Comparison of ENCODE assay signal across 18 mouse cellular contexts in genomic region chr17:29556893-29557292, GRCm38 (mm10). TPM values are rescaled to one million over a fixed set of nuclear protein-coding genes. Genes with fewer than 3 reads are reported as not detected.
DNase-seq lines count a peak whose midpoint lies in the region; ATAC-seq and TF ChIP-seq lines count a peak whose summit lies in the region.
"Had no signal": no experiment of that assay in that cellular context is flagged by ENCODE, and none has a peak within 500 bp of the region (broad histone marks: within the 10 kb centered on the region; RNA-seq: fewer than 3 reads in every experiment).

No protein-coding gene starts in this region.

- no peaks in the 10 kb centered on the region for H3K36me3 ChIP-seq in stomach, embryonic 15.5 days
- H3K36me3 ChIP-seq in forebrain, postnatal 0 days (ENCODE audit: insufficient read depth), result no peaks in the 10 kb centered on the region

- no peak for ATAC-seq in CD4-positive, CD25-positive, alpha-beta regulatory T cell, adult 4 months
- peak; percentile 83 for ATAC-seq in stomach, embryonic 15.5 days (ENCODE audit: insufficient read depth, low FRiP score, low read depth)
- no peak for ATAC-seq in megakaryocyte, adult 5-6 weeks (ENCODE audit: poor library complexity, severe bottlenecking)
- ATAC-seq in forebrain, postnatal 0 days, result no peak

- H3K9ac ChIP-seq in stomach, embryonic 15.5 days, result no peak overlapping the region
- H3K9ac ChIP-seq in forebrain, postnatal 0 days, result no peak overlapping the region
- H3K9ac ChIP-seq: limb, embryonic 13.5 days; lung, embryonic 14.5 days had no signal

- peak overlapping the region; percentile 70 for H3K27ac ChIP-seq in stomach, embryonic 15.5 days
- H3K27ac ChIP-seq in forebrain, postnatal 0 days (ENCODE audit: low read depth, low read length), result no peak overlapping the region
- H3K27ac ChIP-seq: limb, embryonic 13.5 days; midbrain, embryonic 10.5 days had no signal

- 41% methylated on average over 7 of the region's 7 CpGs for WGBS in stomach, embryonic 15.5 days
- 92% methylated on average over 7 of the region's 7 CpGs for whole genome bisulfite sequencing in forebrain, postnatal 0 days

- H3K4me2 ChIP-seq in stomach, embryonic 15.5 days, result 0 out of 2 replicates have a peak overlapping the region, but pooled peaks have one; percentile 11
- no peak overlapping the region for H3K4me2 ChIP-seq in forebrain, postnatal 0 days (ENCODE audit: low read depth)
- H3K4me2 ChIP-seq: limb, embryonic 13.5 days; lung, embryonic 14.5 days had no signal

- H3K9me3 ChIP-seq in stomach, embryonic 15.5 days, result no peaks in the 10 kb centered on the region
- H3K9me3 ChIP-seq in forebrain, postnatal 0 days (ENCODE audit: low read length), result 0 out of 2 replicates have a peak, but pooled peaks cover 3% of the 10 kb centered on the region
- H3K9me3 ChIP-seq: limb, embryonic 13.5 days had no signal

- DNase-seq in CD4-positive, CD25-positive, alpha-beta regulatory T cell, adult 2 months (ENCODE audit: low read depth, low spot score), result peak; percentile 21
- peak; percentile 60 for DNase-seq in kidney, postnatal 10 days
- DNase-seq in kidney, adult 8-10 months, result no peak
- DNase-seq in gonadal fat pad, adult 2 months (ENCODE audit: low read depth), result peak; percentile 65
- DNase-seq in forebrain, postnatal 0 days, result no peak
- DNase-seq: cerebellum, adult 9-11 months; gastrocnemius, postnatal 36 days; heart, postnatal 4 days; lung, embryonic 14.5 days had no signal

- peaks cover 15% of the 10 kb centered on the region for H3K4me1 ChIP-seq in stomach, embryonic 15.5 days
- no peaks in the 10 kb centered on the region for H3K4me1 ChIP-seq in forebrain, postnatal 0 days (ENCODE audit: insufficient read depth)
- H3K4me1 ChIP-seq: limb, embryonic 13.5 days; midbrain, embryonic 10.5 days had no signal

- H3K27me3 ChIP-seq in stomach, embryonic 15.5 days (replicated peaks), result no peaks in the 10 kb centered on the region
- H3K27me3 ChIP-seq in forebrain, postnatal 0 days (ENCODE audit: insufficient read depth, low read length), result no peaks in the 10 kb centered on the region
- H3K27me3 ChIP-seq: limb, embryonic 13.5 days had no signal

- no peak overlapping the region for H3K4me3 ChIP-seq in stomach, embryonic 15.5 days (replicated peaks)
- no peak overlapping the region for H3K4me3 ChIP-seq in forebrain, postnatal 0 days (ENCODE audit: low read depth, low read length)
- H3K4me3 ChIP-seq: limb, embryonic 13.5 days; midbrain, embryonic 10.5 days; myocyte had no signal

- no peak for TF ChIP-seq CTCF in forebrain, postnatal 0 days (IDR thresholded peaks at IDR 0.05; ENCODE audit: low read depth)

RNA-seq across cellular contexts. Expression of gene Tmem217, which starts 4.7 kb away (rescaled TPM):
- under 1 TPM in 1 of 2 experiments, not detected in 1; 0.62 TPM for polyA plus RNA-seq in CD4-positive, CD25-positive, alpha-beta regulatory T cell, adult 4 months (2017; shearing (Covaris generic))
- polyA plus RNA-seq in gonadal fat pad, adult 2 months (2012; rRNA removed), result 0.81 and 1.6 TPM in 2 replicates
- polyA plus RNA-seq in stomach, embryonic 15.5 days (2015; fragmentation: Nextera tagmentation; extraction: Ambion mirVana), result 0.93 and 1.3 TPM in 2 replicates
- total RNA-seq in megakaryocyte, adult 5-6 weeks (2015), result not detected in 2 replicates
- 0.18 and 0.65 TPM in 2 replicates for total RNA-seq in megakaryocyte, adult 5-6 weeks (2017)
- not detected in 2 replicates for total RNA-seq in forebrain, postnatal 0 days (2014; rRNA removed)
- 0.16 and 0.74 TPM in 2 replicates for polyA plus RNA-seq in forebrain, postnatal 0 days (2015; fragmentation: Nextera tagmentation; extraction: Ambion mirVana)
- total RNA-seq: gastrocnemius, postnatal 36 days; heart, postnatal 4 days; layer of hippocampus, adult 18-20 months; left cerebral cortex, adult 18-20 months had no signal
- polyA plus RNA-seq: myocyte had no signal

RNA-seq across cellular contexts. Expression of gene Tbc1d22b, which starts 7.3 kb away (rescaled TPM):
- 10 to 100 TPM in 1 of 2 experiments, 1 to 10 TPM in 1; 9.5 to 11.2 TPM for polyA plus RNA-seq in CD4-positive, CD25-positive, alpha-beta regulatory T cell, adult 4 months (2017; shearing (Covaris generic))
- 14.0 and 16.4 TPM in 2 replicates for polyA plus RNA-seq in gonadal fat pad, adult 2 months (2012; rRNA removed)
- 12.2 and 14.8 TPM in 2 replicates for polyA plus RNA-seq in stomach, embryonic 15.5 days (2015; fragmentation: Nextera tagmentation; extraction: Ambion mirVana)
- 11.3 and 11.5 TPM in 2 replicates for total RNA-seq in megakaryocyte, adult 5-6 weeks (2015)
- total RNA-seq in megakaryocyte, adult 5-6 weeks (2017), result 4.9 and 6.8 TPM in 2 replicates
- total RNA-seq in forebrain, postnatal 0 days (2014; rRNA removed), result 35.5 and 38.8 TPM in 2 replicates
- 22.4 and 29.3 TPM in 2 replicates for polyA plus RNA-seq in forebrain, postnatal 0 days (2015; fragmentation: Nextera tagmentation; extraction: Ambion mirVana)

RNA-seq across cellular contexts. Expression of gene Gm17657, which starts 7.5 kb away (rescaled TPM):
- not detected for polyA plus RNA-seq in CD4-positive, CD25-positive, alpha-beta regulatory T cell, adult 4 months (2017; shearing (Covaris generic))
- polyA plus RNA-seq in gonadal fat pad, adult 2 months (2012; rRNA removed), result not detected in 2 replicates
- not detected in 2 replicates for polyA plus RNA-seq in stomach, embryonic 15.5 days (2015; fragmentation: Nextera tagmentation; extraction: Ambion mirVana)
- not detected in 2 replicates for total RNA-seq in megakaryocyte, adult 5-6 weeks (2015)
- total RNA-seq in megakaryocyte, adult 5-6 weeks (2017), result not detected in 2 replicates
- not detected in 2 replicates for total RNA-seq in forebrain, postnatal 0 days (2014; rRNA removed)
- not detected in 2 replicates for polyA plus RNA-seq in forebrain, postnatal 0 days (2015; fragmentation: Nextera tagmentation; extraction: Ambion mirVana)
- total RNA-seq: adrenal gland, adult 8-10 months; gastrocnemius, postnatal 36 days; heart, postnatal 4 days; layer of hippocampus, adult 18-20 months; left cerebral cortex, adult 18-20 months had no signal
- polyA plus RNA-seq: limb, embryonic 13.5 days; lung, embryonic 14.5 days; midbrain, embryonic 10.5 days; myocyte had no signal

RNA-seq across cellular contexts. Expression of gene Rnf8, which starts 57.7 kb away (rescaled TPM):
- polyA plus RNA-seq in CD4-positive, CD25-positive, alpha-beta regulatory T cell, adult 4 months (2017; shearing (Covaris generic)), result 10 to 100 TPM; 18.9 to 23.2 TPM
- polyA plus RNA-seq in gonadal fat pad, adult 2 months (2012; rRNA removed), result 23.1 and 23.2 TPM in 2 replicates
- 66.3 and 70.8 TPM in 2 replicates for polyA plus RNA-seq in stomach, embryonic 15.5 days (2015; fragmentation: Nextera tagmentation; extraction: Ambion mirVana)
- 17.5 and 24.2 TPM in 2 replicates for total RNA-seq in megakaryocyte, adult 5-6 weeks (2015)
- total RNA-seq in megakaryocyte, adult 5-6 weeks (2017), result 28.1 and 31.8 TPM in 2 replicates
- 49.0 and 50.3 TPM in 2 replicates for total RNA-seq in forebrain, postnatal 0 days (2014; rRNA removed)
- 60.2 and 68.8 TPM in 2 replicates for polyA plus RNA-seq in forebrain, postnatal 0 days (2015; fragmentation: Nextera tagmentation; extraction: Ambion mirVana)

RNA-seq across cellular contexts. Expression of gene Gm28043, which starts 57.8 kb away (rescaled TPM):
- polyA plus RNA-seq in CD4-positive, CD25-positive, alpha-beta regulatory T cell, adult 4 months (2017; shearing (Covaris generic)), result 1 to 10 TPM; 4.6 to 4.8 TPM
- polyA plus RNA-seq in gonadal fat pad, adult 2 months (2012; rRNA removed), result 0.99 and 1.8 TPM in 2 replicates
- polyA plus RNA-seq in stomach, embryonic 15.5 days (2015; fragmentation: Nextera tagmentation; extraction: Ambion mirVana), result 2.6 and 3.0 TPM in 2 replicates
- total RNA-seq in megakaryocyte, adult 5-6 weeks (2015), result 1.7 and 2.1 TPM in 2 replicates
- 9.3 and 11.6 TPM in 2 replicates for total RNA-seq in megakaryocyte, adult 5-6 weeks (2017)
- 6.2 and 7.0 TPM in 2 replicates for total RNA-seq in forebrain, postnatal 0 days (2014; rRNA removed)
- 1.3 and 2.3 TPM in 2 replicates for polyA plus RNA-seq in forebrain, postnatal 0 days (2015; fragmentation: Nextera tagmentation; extraction: Ambion mirVana)

Comparison
In these comparisons a context has a peak if more than half of its experiments do, and no peak if none do; other contexts are left out.
1. DNase-seq: peak in CD4-positive, CD25-positive, alpha-beta regulatory T cell, adult 2 months (single experiment), kidney, postnatal 10 days (single experiment) and gonadal fat pad, adult 2 months (single experiment); none in kidney, adult 8-10 months (0 of 2) and forebrain, postnatal 0 days (single experiment).